Mouse (Mus musculus) forebrain, embryonic 15.5 days (tissue): ENCODE results near the gene Mus81. TPM values are rescaled to one million over a fixed set of nuclear protein-coding genes. Genes with fewer than 3 reads are reported as not detected.
A peak's percentile ranks its signal among the peaks of the same experiment; 100 is the strongest.

ENCODE experiments used
- ATAC-seq: fragments of 200-750 bp; cut with Nextera tagmentation; replicated peaks from 2 replicates; pipeline ENCODE4 v1.8.0; 2017; ENCODE audit warnings: mild to moderate bottlenecking, moderate TSS enrichment, moderate library complexity
- H3K27ac ChIP-seq: fragments of 300-500 bp; sonication (generic); replicated peaks from 2 replicates; pipeline ENCODE4 v1.5.1; 2015; ENCODE audit warnings: mild to moderate bottlenecking, inconsistent platforms
- H3K27me3 ChIP-seq: fragments of 300-500 bp; sonication (generic); 2 replicates; pipeline ENCODE4 v1.6.1; 2015; ENCODE audit warnings: inconsistent platforms
- H3K36me3 ChIP-seq: fragments of 300-500 bp; sonication (generic); 2 replicates; pipeline ENCODE4 v1.6.1; 2015; ENCODE audit warnings: mild to moderate bottlenecking, inconsistent platforms
- H3K4me1 ChIP-seq: fragments of 300-500 bp; sonication (generic); 2 replicates; pipeline ENCODE4 v1.6.1; 2015; ENCODE audit warnings: inconsistent platforms
- H3K4me2 ChIP-seq: fragments of 300-500 bp; sonication (generic); replicated peaks from 2 replicates; pipeline ENCODE4 v1.6.1; 2015; ENCODE audit warnings: mild to moderate bottlenecking, inconsistent platforms
- H3K4me3 ChIP-seq: fragments of 300-500 bp; sonication (generic); 2 replicates; pipeline ENCODE4 v1.5.1; 2015; ENCODE audit warnings: mild to moderate bottlenecking, inconsistent platforms
- H3K9ac ChIP-seq: fragments of 300-500 bp; sonication (generic); replicated peaks from 2 replicates; pipeline ENCODE4 v1.6.1; 2015; ENCODE audit warnings: mild to moderate bottlenecking, inconsistent platforms
- H3K9me3 ChIP-seq: fragments of 300-500 bp; sonication (generic); 2 replicates; pipeline ENCODE4 v1.6.1; 2016; ENCODE audit warnings: inconsistent platforms
- WGBS: fragments of 180-500 bp; shearing (Covaris S2); methylation state at CpG from one replicate; pipeline ENCODE4 v1.1.7; 2015; ENCODE audit warnings: mixed read lengths; 5-methylcytosine and 5-hydroxymethylcytosine counted together
- polyA plus RNA-seq: library from polyadenylated mRNA; unstranded; fragments of >200 nt; fragmentation: Nextera tagmentation; extraction: Ambion mirVana; gene quantifications from 2 replicates; pipeline ENCODE4 v1.2.1, GENCODE M21; 2015

Mus81 gene
- polyA plus RNA-seq, 1 experiment from 2014 or later = 60.7 TPM

- H3K4me2 ChIP-seq = peak overlapping the region; percentile 96
- no peak for ATAC-seq
- H3K9me3 ChIP-seq = no peaks in the 10 kb centered on the region
- 9% methylated on average over 36 of the region's 36 CpGs for WGBS
- H3K27ac ChIP-seq = no peak overlapping the region
- H3K27me3 ChIP-seq = peaks cover 54% of the 10 kb centered on the region
- no peak overlapping the region for H3K9ac ChIP-seq
- H3K4me3 ChIP-seq = peak overlapping the region; percentile 52
- no peaks in the 10 kb centered on the region for H3K36me3 ChIP-seq
- peaks cover 18% of the 10 kb centered on the region for H3K4me1 ChIP-seq
Observed at GRCm38 (mm10) chr19:5448354-5449150, 39.6 kb downstream of the Mus81 start.

GRCm38 (mm10) chr19:5447515-5448353 lies 40.5 kb downstream of the Mus81 start, which contains the start of gene Fosl1:
Gene Fosl1, plus strand, starts transcription at chr19:5447547.
- WGBS = 2% methylated on average over 69 of the region's 70 CpGs
- H3K36me3 ChIP-seq = no peaks in the 10 kb centered on the region
- H3K4me1 ChIP-seq = peaks cover 18% of the 10 kb centered on the region
- peak; percentile 73 for ATAC-seq
- peak within 1 kb of the TSS; percentile 38 for H3K9ac ChIP-seq
- H3K27ac ChIP-seq = no peak within 1 kb of the TSS
- H3K4me3 ChIP-seq = peak within 1 kb of the TSS; percentile 52
- peaks cover 54% of the 10 kb centered on the region for H3K27me3 ChIP-seq
- H3K9me3 ChIP-seq = no peaks in the 10 kb centered on the region
- H3K4me2 ChIP-seq = peak within 1 kb of the TSS; percentile 96

- no peaks in the 10 kb centered on the region for H3K36me3 ChIP-seq
- H3K27ac ChIP-seq = no peak overlapping the region
- H3K9ac ChIP-seq = no peak overlapping the region
- peaks cover 18% of the 10 kb centered on the region for H3K4me1 ChIP-seq
- H3K9me3 ChIP-seq = no peaks in the 10 kb centered on the region
- H3K27me3 ChIP-seq = peaks cover 54% of the 10 kb centered on the region
- no peak overlapping the region for H3K4me3 ChIP-seq
- WGBS = 90% methylated on average over 5 of the region's 5 CpGs
- H3K4me2 ChIP-seq = no peak overlapping the region
- ATAC-seq = no peak
Observed at GRCm38 (mm10) chr19:5445747-5446146, 42.5 kb downstream of the Mus81 start.

GRCm38 (mm10) chr19:5444954-5445353 lies 43.2 kb downstream of the Mus81 start:
- Histone ChIP-seq H3K4me1 (peaks cover 18% of the 10 kb centered on the region), H3K4me3 (no peak overlapping the region), H3K36me3 (no peaks in the 10 kb centered on the region), H3K4me2 (no peak overlapping the region), H3K27ac (no peak overlapping the region), H3K9ac (no peak overlapping the region), H3K9me3 (no peaks in the 10 kb centered on the region), H3K27me3 (peaks cover 47% of the 10 kb centered on the region)
- ATAC-seq = no peak
- WGBS = 49% methylated on average over 7 of the region's 7 CpGs

GRCm38 (mm10) chr19:5444371-5444908 lies 43.8 kb downstream of the Mus81 start:
- 68% methylated on average over 9 of the region's 9 CpGs for WGBS
- Histone ChIP-seq H3K4me2 (no peak overlapping the region), H3K4me3 (no peak overlapping the region), H3K9ac (no peak overlapping the region), H3K27ac (no peak overlapping the region), H3K27me3 (peaks cover 42% of the 10 kb centered on the region), H3K9me3 (no peaks in the 10 kb centered on the region), H3K4me1 (peaks cover 18% of the 10 kb centered on the region), H3K36me3 (no peaks in the 10 kb centered on the region)
- no peak for ATAC-seq

- 0 out of 2 replicates have a peak, but pooled peaks cover 3% of the 10 kb centered on the region for H3K27me3 ChIP-seq
- 73% methylated on average over 7 of the region's 7 CpGs for WGBS
- peaks cover 5% of the 10 kb centered on the region for H3K4me1 ChIP-seq
- no peak for ATAC-seq
- no peak overlapping the region for H3K9ac ChIP-seq
- no peaks in the 10 kb centered on the region for H3K9me3 ChIP-seq
- no peak overlapping the region for H3K4me3 ChIP-seq
- no peak overlapping the region for H3K27ac ChIP-seq
- H3K4me2 ChIP-seq = no peak overlapping the region
- H3K36me3 ChIP-seq = no peaks in the 10 kb centered on the region
Observed at GRCm38 (mm10) chr19:5433951-5434350, 54.3 kb downstream of the Mus81 start.

- Histone ChIP-seq H3K27ac (peak overlapping the region; percentile 6; the same call in 1 of the 2 replicates), H3K4me2 (peak overlapping the region; percentile 40)
Observed at GRCm38 (mm10) chr19:5432992-5433852, 55.0 kb downstream of the Mus81 start.

More at GRCm38 (mm10) chr19:5432992-5433852, 55.0 kb downstream of the Mus81 start:
- Histone ChIP-seq H3K9ac (no peak overlapping the region), H3K36me3 (no peaks in the 10 kb centered on the region), H3K9me3 (no peaks in the 10 kb centered on the region), H3K27me3 (0 out of 2 replicates have a peak, but pooled peaks cover 3% of the 10 kb centered on the region), H3K4me1 (peaks cover 5% of the 10 kb centered on the region), H3K4me3 (peak overlapping the region; percentile 9; the same call in 1 of the 2 replicates)
- 14% methylated on average over 16 of the region's 16 CpGs for WGBS
- no peak for ATAC-seq

Other genes starting within 250 kb of the Mus81 start
- 32.5 and 33.3 TPM in 2 replicates for gene Pacs1, start 215.3 kb downstream of the Mus81 start, polyA plus RNA-seq
- gene Sf3b2, start 192.9 kb downstream of the Mus81 start, polyA plus RNA-seq = 381 and 383 TPM in 2 replicates
- gene Gal3st3, start 190.1 kb downstream of the Mus81 start, polyA plus RNA-seq = 31.4 and 31.6 TPM in 2 replicates
- not detected in 2 replicates for gene Catsper1, start 152.7 kb downstream of the Mus81 start, polyA plus RNA-seq
- gene Cst6, start 138.8 kb downstream of the Mus81 start, polyA plus RNA-seq = 2.7 and 3.1 TPM in 2 replicates
- gene Eif1ad, start 121.7 kb downstream of the Mus81 start, polyA plus RNA-seq = 49.6 and 52.8 TPM in 2 replicates
- 401 and 423 TPM in 2 replicates for gene Banf1, start 121.2 kb downstream of the Mus81 start, polyA plus RNA-seq
- 81.2 and 90.2 TPM in 2 replicates for gene Sart1, start 99.7 kb downstream of the Mus81 start, polyA plus RNA-seq
- 0.10 TPM in 1 of 2 replicates, not detected in the other for gene Tsga10ip, start 85.9 kb downstream of the Mus81 start, polyA plus RNA-seq
- gene Drap1, start 63.4 kb downstream of the Mus81 start, polyA plus RNA-seq = 306 and 315 TPM in 2 replicates
- 66.5 TPM in 2 replicates for gene AI837181, start 63.3 kb downstream of the Mus81 start, polyA plus RNA-seq
- gene Fosl1, start 40.9 kb downstream of the Mus81 start, polyA plus RNA-seq = not detected in 2 replicates
- gene Ccdc85b, start 30.5 kb downstream of the Mus81 start, polyA plus RNA-seq = 10.7 and 11.4 TPM in 2 replicates
- 160 and 184 TPM in 2 replicates for gene Fibp, start 27.8 kb downstream of the Mus81 start, polyA plus RNA-seq
- gene Ctsw, start 19.9 kb downstream of the Mus81 start, polyA plus RNA-seq = 4.4 and 4.8 TPM in 2 replicates
- 30.1 TPM in 2 replicates for gene Efemp2, start 14.4 kb downstream of the Mus81 start, polyA plus RNA-seq
- gene Cfl1, start 2.1 kb upstream of the Mus81 start, polyA plus RNA-seq = 3,659 and 3,744 TPM in 2 replicates
- gene 1700020D05Rik, start 15.4 kb upstream of the Mus81 start, polyA plus RNA-seq = 0.39 and 0.49 TPM in 2 replicates
- gene Snx32, start 22.1 kb upstream of the Mus81 start, polyA plus RNA-seq = 71.9 and 72.8 TPM in 2 replicates
- not detected in 2 replicates for gene Ovol1, start 72.2 kb upstream of the Mus81 start, polyA plus RNA-seq
- 2.2 and 2.3 TPM in 2 replicates for gene Ap5b1, start 79.6 kb upstream of the Mus81 start, polyA plus RNA-seq
- 93.4 and 99.8 TPM in 2 replicates for gene Rnaseh2c, start 113.5 kb upstream of the Mus81 start, polyA plus RNA-seq
- 75.9 and 76.9 TPM in 2 replicates for gene Kat5, start 121.8 kb upstream of the Mus81 start, polyA plus RNA-seq
- 34.7 and 38.3 TPM in 2 replicates for gene Rela, start 149.1 kb upstream of the Mus81 start, polyA plus RNA-seq
- gene Sipa1, start 175.3 kb upstream of the Mus81 start, polyA plus RNA-seq = 14.1 and 15.5 TPM in 2 replicates
- gene Map3k11, start 200.3 kb upstream of the Mus81 start, polyA plus RNA-seq = 12.2 and 13.0 TPM in 2 replicates
- 27.6 and 29.1 TPM in 2 replicates for gene Pcnx3, start 200.5 kb upstream of the Mus81 start, polyA plus RNA-seq
- 0.33 TPM in 1 of 2 replicates, not detected in the other for gene Kcnk7, start 216.0 kb upstream of the Mus81 start, polyA plus RNA-seq
- 11.1 and 13.3 TPM in 2 replicates for gene Ehbp1l1, start 237.9 kb upstream of the Mus81 start, polyA plus RNA-seq
- 190 and 200 TPM in 2 replicates for gene Fam89b, start 241.3 kb upstream of the Mus81 start, polyA plus RNA-seq